Mouse (Mus musculus) lung, postnatal 0 days (tissue): ENCODE data around the gene Mapk8ip3.

ENCODE experiments used
- CTCF ChIP-seq: IDR thresholded peaks from 2 replicates; pipeline ENCODE4 v1.5.1; 2016; ENCODE audit warnings: antibody characterized with exemption, mild to moderate bottlenecking
- EP300 ChIP-seq: IDR thresholded peaks from 2 replicates; pipeline ENCODE4 v1.6.1; 2016; ENCODE audit warnings: antibody characterized with exemption, mild to moderate bottlenecking, control low read depth

DNA sequence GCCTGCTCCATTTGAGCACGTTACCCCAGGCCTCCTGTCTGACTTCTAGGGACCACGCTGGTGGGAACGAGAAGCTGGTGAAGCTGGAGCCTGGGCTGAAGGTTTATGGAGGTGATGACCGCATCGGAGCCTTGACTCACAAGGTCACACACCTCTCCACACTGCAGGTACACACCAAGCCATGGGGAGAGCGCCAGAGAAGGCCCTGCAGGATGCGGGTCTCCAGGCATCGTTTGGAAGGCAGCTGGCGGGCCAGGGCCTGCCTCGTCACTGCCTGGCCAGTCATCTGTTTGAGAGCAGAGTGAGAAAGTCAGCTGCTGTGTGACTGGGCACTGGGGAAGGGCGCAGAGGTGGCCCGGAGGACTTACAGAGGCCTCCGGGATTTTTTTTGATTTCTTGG is 80.2 kb downstream of the Mapk8ip3 start:
- no peak for TF ChIP-seq CTCF
- TF ChIP-seq EP300 = no peak
